Mouse (Mus musculus) ES-E14 (cell line): ENCODE measurements around the gene Nr4a1.

Source experiments
- CHD2 ChIP-seq: IDR thresholded peaks from 2 replicates; pipeline ENCODE4 v1.6.1; 2014; ENCODE audit warnings: mild to moderate bottlenecking, low read depth, low read length, inconsistent platforms
- HCFC1 ChIP-seq: IDR thresholded peaks from 2 replicates; pipeline ENCODE4 v1.6.1; 2012; ENCODE audit warnings: low read length, inconsistent platforms, borderline replicate concordance; ENCODE audit not compliant: insufficient read depth
- ZC3H11A ChIP-seq: IDR thresholded peaks from 2 replicates; pipeline ENCODE4 v1.6.1; 2012; ENCODE audit warnings: low read depth, mild to moderate bottlenecking, inconsistent platforms, low read length, borderline replicate concordance
- ZNF384 ChIP-seq: IDR thresholded peaks from 2 replicates; pipeline ENCODE4 v1.6.1; 2012; ENCODE audit warnings: low read depth, low read length, inconsistent platforms

- TF ChIP-seq ZNF384: no peak
- no peak for TF ChIP-seq ZC3H11A
- TF ChIP-seq HCFC1: no peak
- TF ChIP-seq CHD2: no peak
Observed at GRCm38 (mm10) chr15:101300128-101300527, 46.1 kb downstream of the Nr4a1 start.
